Mouse (Mus musculus) midbrain, embryonic 14.5 days (tissue): ENCODE measurements around the gene Hebp2. TPM values are rescaled to one million over a fixed set of nuclear protein-coding genes. Genes with fewer than 3 reads are reported as not detected.

Source experiments
- ATAC-seq: fragments of 200-750 bp; cut with Nextera tagmentation; 2 replicates; pipeline ENCODE4 v1.8.0; 2017; ENCODE audit warnings: moderate number of reproducible peaks, moderate library complexity; ENCODE audit not compliant: low FRiP score, low TSS enrichment
- DNase-seq: peaks from one replicate; pipeline ENCODE4 v3.0.0-alpha.2; 2015
- H3K27ac ChIP-seq: fragments of 300-500 bp; sonication (generic); replicated peaks from 2 replicates; pipeline ENCODE4 v1.5.1; 2014; ENCODE audit warnings: mild to moderate bottlenecking, low read depth, low read length, moderate library complexity
- H3K27me3 ChIP-seq: fragments of 300-500 bp; sonication (generic); 2 replicates; pipeline ENCODE4 v1.6.1; 2014; ENCODE audit warnings: low read length, control low read depth, mixed read lengths; ENCODE audit not compliant: control insufficient read depth, insufficient read depth
- H3K36me3 ChIP-seq: fragments of 300-500 bp; sonication (generic); 2 replicates; pipeline ENCODE4 v1.6.1; 2014; ENCODE audit warnings: low read length, control low read depth; ENCODE audit not compliant: control insufficient read depth, insufficient read depth
- H3K4me1 ChIP-seq: fragments of 300-500 bp; sonication (generic); 2 replicates; pipeline ENCODE4 v1.6.1; 2014; ENCODE audit warnings: mild to moderate bottlenecking, antibody characterized with exemption, low read length, control low read depth; ENCODE audit not compliant: control insufficient read depth, insufficient read depth
- H3K4me2 ChIP-seq: fragments of 300-500 bp; sonication (generic); 2 replicates; pipeline ENCODE4 v1.6.1; 2014; ENCODE audit warnings: mild to moderate bottlenecking, low read length, moderate library complexity
- H3K4me3 ChIP-seq: fragments of 300-500 bp; sonication (generic); replicated peaks from 2 replicates; pipeline ENCODE4 v1.5.1; 2014; ENCODE audit warnings: low read depth, low read length
- H3K9ac ChIP-seq: fragments of 300-500 bp; sonication (generic); replicated peaks from 2 replicates; pipeline ENCODE4 v1.6.1; 2014; ENCODE audit warnings: mild to moderate bottlenecking, low read length, moderate library complexity
- H3K9me3 ChIP-seq: fragments of 300-500 bp; sonication (generic); 2 replicates; pipeline ENCODE4 v1.6.1; 2016; ENCODE audit warnings: low read length, control low read depth, mixed read lengths; ENCODE audit not compliant: control insufficient read depth
- WGBS: fragments of 180-500 bp; shearing (Covaris S2); extraction: QIAGEN DNeasy Blood & Tissue Kit; methylation state at CpG from one replicate; pipeline ENCODE4 v1.1.7; 2014; 5-methylcytosine and 5-hydroxymethylcytosine counted together
- polyA plus RNA-seq: library from polyadenylated mRNA; unstranded; fragments of >200 nt; fragmentation: Nextera tagmentation; extraction: Ambion mirVana; gene quantifications from 2 replicates; pipeline ENCODE4 v1.2.1, GENCODE M21; 2014

The Hebp2 gene
- polyA plus RNA-seq, 1 experiment from 2014 or later, result 9.4 TPM

DNA sequence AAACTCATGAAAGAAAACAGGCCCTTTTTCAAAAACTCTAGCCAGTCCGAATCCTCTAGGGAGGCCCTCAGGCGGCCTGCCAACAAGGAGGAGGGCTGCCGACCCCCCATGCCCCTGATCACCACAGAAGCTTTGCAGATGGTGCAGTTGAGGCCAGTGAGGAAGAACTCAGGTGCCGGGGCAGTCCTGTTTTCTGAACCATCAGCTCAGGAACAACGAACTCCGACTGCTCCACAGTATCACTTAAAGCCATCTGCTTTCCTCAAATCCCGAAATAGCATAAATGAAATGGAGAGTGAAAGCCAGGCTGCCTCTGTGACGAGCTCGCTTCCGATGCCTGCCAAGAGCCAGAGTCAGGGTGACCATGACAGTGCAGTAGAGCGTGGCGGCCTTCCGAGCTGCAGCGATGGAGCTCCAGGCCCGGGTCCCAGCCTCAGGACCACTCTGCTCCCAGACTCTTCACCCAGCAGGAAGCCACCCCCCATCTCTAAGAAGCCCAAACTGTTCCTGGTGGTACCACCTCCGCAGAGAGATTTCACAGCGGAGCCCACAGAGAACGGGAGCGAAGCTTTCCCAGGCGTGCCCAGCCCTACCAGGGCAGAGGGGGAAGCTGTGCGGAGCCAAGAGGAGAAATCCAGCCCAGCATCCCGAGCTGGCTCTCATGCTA lies 19.6 kb downstream of the Hebp2 start:
- peaks cover 43% of the 10 kb centered on the region for H3K36me3 ChIP-seq
- no peak overlapping the region for H3K4me3 ChIP-seq
- H3K9ac ChIP-seq, result no peak overlapping the region
- DNase-seq (no peak), ATAC-seq (0 out of 2 replicates have a peak, but pooled peaks have one; percentile 43)
- no peak overlapping the region for H3K27ac ChIP-seq
- no peak overlapping the region for H3K4me2 ChIP-seq
- no peaks in the 10 kb centered on the region for H3K9me3 ChIP-seq
- H3K4me1 ChIP-seq, result no peaks in the 10 kb centered on the region
- H3K27me3 ChIP-seq, result no peaks in the 10 kb centered on the region
- WGBS, result 76% methylated on average over 22 of the region's 22 CpGs

DNA sequence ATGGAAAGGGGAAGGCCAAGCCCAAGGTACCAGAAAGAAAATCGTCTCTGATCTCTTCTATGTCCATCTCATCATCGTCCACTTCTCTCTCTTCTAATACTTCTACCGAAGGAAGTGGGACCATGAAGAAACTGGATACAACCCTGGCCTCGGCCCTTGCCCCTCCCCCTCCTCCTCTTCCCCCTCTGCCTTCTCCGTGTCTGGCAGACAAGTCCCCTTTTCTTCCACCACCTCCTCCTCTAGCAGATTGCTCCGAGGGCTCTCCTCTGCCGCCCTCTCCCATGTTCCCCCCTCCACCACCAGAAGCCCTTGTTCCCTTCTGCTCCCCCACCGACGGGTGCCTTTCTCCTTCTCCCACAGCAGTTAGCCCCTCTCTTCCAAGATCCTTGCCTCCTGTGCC lies 20.1 kb downstream of the Hebp2 start:
- Histone ChIP-seq H3K4me2 (no peak overlapping the region), H3K27me3 (no peaks in the 10 kb centered on the region), H3K36me3 (peaks cover 40% of the 10 kb centered on the region), H3K4me3 (no peak overlapping the region), H3K9ac (no peak overlapping the region), H3K4me1 (no peaks in the 10 kb centered on the region), H3K27ac (no peak overlapping the region), H3K9me3 (no peaks in the 10 kb centered on the region)
- peak; percentile 28; the same call in 1 of the 2 replicates for ATAC-seq
- 64% methylated on average over 9 of the region's 9 CpGs for WGBS
- DNase-seq, result no peak

DNA sequence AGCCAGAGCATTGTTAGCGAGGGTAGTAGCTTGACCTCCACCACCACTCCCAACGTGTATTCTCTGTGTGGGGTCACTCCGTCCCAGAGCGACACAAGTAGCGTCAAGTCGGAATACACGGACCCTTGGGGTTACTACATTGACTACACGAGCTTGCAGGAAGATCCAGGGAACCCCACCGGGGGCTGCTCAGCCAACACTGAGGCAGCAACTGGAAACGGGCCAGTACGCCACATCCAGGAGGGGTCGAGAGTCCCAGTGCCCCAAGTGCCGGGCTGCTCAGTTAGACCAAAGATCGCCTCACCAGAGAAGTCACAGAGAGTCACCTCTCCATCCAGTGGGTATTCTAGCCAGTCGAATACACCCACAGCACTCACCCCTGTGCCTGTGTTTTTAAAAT lies 20.6 kb downstream of the Hebp2 start:
- Histone ChIP-seq H3K36me3 (peaks cover 40% of the 10 kb centered on the region), H3K4me1 (no peaks in the 10 kb centered on the region), H3K4me2 (no peak overlapping the region), H3K9me3 (no peaks in the 10 kb centered on the region), H3K4me3 (no peak overlapping the region), H3K9ac (no peak overlapping the region), H3K27ac (no peak overlapping the region), H3K27me3 (no peaks in the 10 kb centered on the region)
- DNase-seq (no peak), ATAC-seq (no peak)
- 76% methylated on average over 15 of the region's 15 CpGs for WGBS

DNA sequence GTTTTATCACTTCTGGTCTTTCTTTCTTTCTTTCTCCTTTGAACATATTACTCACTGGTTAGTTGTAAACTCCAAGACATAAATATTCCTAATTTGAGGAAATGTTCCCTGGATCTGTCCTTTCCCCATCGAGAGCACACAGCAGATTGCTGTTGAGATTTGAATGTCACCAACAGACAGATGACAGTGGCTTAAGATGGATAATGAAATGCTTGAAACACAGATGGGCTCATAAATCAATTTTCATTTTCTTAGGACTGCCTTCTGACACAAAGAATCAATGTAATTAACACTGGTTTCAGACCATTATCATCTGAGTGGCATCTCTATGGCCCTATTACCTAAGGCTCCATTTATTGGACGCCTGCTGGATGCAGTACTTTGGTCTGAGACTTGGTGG lies 23.3 kb downstream of the Hebp2 start:
- H3K4me3 ChIP-seq, result no peak overlapping the region
- 74% methylated on average over 2 of the region's 2 CpGs for WGBS
- H3K9ac ChIP-seq, result no peak overlapping the region
- peaks cover 38% of the 10 kb centered on the region for H3K36me3 ChIP-seq
- H3K27me3 ChIP-seq, result no peaks in the 10 kb centered on the region
- H3K27ac ChIP-seq, result no peak overlapping the region
- H3K4me1 ChIP-seq, result no peaks in the 10 kb centered on the region
- ATAC-seq (no peak), DNase-seq (no peak)
- H3K4me2 ChIP-seq, result no peak overlapping the region
- H3K9me3 ChIP-seq, result no peaks in the 10 kb centered on the region

DNA sequence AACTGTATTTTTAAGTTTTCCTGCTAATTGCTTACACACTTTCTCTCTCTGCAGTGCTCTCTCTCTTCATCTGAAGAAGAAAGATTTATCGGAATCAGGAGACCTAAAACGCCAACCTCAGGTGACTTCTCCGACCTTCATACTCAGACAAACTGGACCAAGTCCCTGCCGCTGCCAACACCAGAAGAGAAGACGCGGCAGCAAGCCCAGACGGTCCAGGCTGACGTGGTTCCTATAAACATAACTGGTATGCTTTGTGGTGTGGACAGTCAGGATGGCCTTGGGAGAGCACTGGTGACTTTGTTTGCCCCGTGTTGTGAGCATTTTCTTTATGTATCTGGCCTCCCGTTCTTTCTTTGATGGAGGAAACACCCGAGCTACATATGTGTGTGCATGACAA lies 34.4 kb downstream of the Hebp2 start:
- no peaks in the 10 kb centered on the region for H3K27me3 ChIP-seq
- no peak for ATAC-seq
- no peaks in the 10 kb centered on the region for H3K9me3 ChIP-seq
- DNase-seq, result no peak
- H3K9ac ChIP-seq, result no peak overlapping the region
- H3K4me3 ChIP-seq, result no peak overlapping the region
- 94% methylated on average over 11 of the region's 11 CpGs for WGBS
- 0 out of 2 replicates have a peak, but pooled peaks cover 3% of the 10 kb centered on the region for H3K4me1 ChIP-seq
- H3K4me2 ChIP-seq, result no peak overlapping the region
- H3K36me3 ChIP-seq, result peaks cover 18% of the 10 kb centered on the region; the same call in 1 of the 2 replicates
- H3K27ac ChIP-seq, result no peak overlapping the region

DNA sequence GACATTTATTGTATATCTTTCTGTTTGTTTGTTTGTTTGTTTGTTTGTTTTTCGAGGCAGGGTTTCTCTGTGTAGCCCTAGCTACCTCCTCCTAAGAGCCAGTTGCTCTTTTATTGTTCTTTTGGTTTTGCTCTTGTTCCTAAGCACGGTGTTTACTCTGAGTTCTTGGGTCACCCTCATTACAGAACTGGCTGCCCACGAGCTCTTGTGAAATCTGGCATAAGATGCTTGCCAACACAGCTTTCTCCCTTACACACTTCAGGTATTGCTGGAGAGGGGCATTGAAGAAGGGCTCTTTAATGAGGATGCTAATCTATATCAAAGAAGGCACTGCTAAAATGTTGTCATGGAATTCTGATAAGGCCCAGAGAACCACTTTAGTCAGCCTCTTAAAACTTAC lies 35.2 kb downstream of the Hebp2 start:
- Histone ChIP-seq H3K4me3 (no peak overlapping the region), H3K36me3 (peaks cover 18% of the 10 kb centered on the region; the same call in 1 of the 2 replicates), H3K4me1 (0 out of 2 replicates have a peak, but pooled peaks cover 3% of the 10 kb centered on the region), H3K27ac (no peak overlapping the region), H3K9me3 (no peaks in the 10 kb centered on the region), H3K4me2 (no peak overlapping the region), H3K9ac (no peak overlapping the region), H3K27me3 (no peaks in the 10 kb centered on the region)
- WGBS, result 85% methylated on average over 3 of the region's 3 CpGs
- ATAC-seq, result no peak
- no peak for DNase-seq

DNA sequence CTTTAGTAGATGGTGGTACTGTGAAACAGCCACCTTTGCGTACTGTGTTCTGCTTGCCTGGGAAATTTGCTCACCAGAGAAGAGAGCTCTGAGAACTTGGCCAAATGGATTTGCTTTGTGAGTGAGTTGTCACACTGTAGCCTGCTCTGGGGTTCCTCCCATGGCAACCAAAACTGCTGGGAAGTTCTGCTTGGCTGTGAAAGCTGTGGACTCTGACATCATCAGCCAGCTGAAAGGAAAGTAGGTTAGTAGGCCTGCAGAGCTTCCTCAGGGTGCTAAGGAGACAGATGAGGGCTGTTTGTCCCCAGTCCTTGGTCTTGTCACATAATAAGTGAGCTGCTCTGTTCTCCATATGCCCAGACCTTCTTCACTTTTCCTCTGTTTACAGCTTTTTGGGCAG lies 37.3 kb downstream of the Hebp2 start:
- H3K4me3 ChIP-seq, result no peak overlapping the region
- DNase-seq (no peak), ATAC-seq (no peak)
- H3K27me3 ChIP-seq, result no peaks in the 10 kb centered on the region
- H3K27ac ChIP-seq, result no peak overlapping the region
- peaks cover 16% of the 10 kb centered on the region; the same call in 1 of the 2 replicates for H3K36me3 ChIP-seq
- H3K9me3 ChIP-seq, result no peaks in the 10 kb centered on the region
- H3K9ac ChIP-seq, result no peak overlapping the region
- WGBS, result 83% methylated on average over 1 of the region's 1 CpGs
- H3K4me1 ChIP-seq, result no peaks in the 10 kb centered on the region
- H3K4me2 ChIP-seq, result no peak overlapping the region

DNA sequence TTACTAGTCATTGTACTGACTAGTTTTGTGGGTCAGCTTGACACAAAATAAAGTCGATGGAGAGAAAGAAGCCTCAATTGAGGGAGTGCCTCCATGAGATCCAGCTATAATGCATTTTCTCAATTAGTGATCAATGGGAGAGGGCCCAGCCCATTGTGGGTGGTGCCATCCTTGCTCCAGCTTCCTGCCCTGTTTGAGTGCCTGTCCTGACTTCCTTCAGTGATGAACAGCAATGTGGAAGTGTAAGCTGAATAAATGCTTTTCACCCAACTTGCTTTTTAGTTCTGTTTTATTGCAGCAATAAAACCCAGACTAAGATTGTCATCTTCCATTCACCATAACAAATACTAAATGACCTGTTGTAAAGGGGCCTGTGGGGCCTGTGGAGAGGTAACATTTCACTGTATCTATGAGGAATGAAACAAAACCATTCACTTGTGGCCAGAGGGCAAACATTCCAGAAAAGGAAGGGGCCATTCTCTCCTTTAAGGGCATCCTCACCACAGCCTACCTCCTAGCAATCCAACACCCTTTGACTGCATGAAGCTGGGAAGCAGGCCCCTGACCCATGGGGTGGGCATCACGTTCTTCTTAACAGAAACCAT lies 37.9 kb downstream of the Hebp2 start:
- Histone ChIP-seq H3K4me2 (no peak overlapping the region), H3K4me1 (no peaks in the 10 kb centered on the region), H3K9ac (no peak overlapping the region), H3K27ac (no peak overlapping the region), H3K27me3 (no peaks in the 10 kb centered on the region), H3K36me3 (peaks cover 12% of the 10 kb centered on the region; the same call in 1 of the 2 replicates), H3K4me3 (no peak overlapping the region), H3K9me3 (no peaks in the 10 kb centered on the region)
- DNase-seq (no peak), ATAC-seq (no peak)
- WGBS, result 75% methylated on average over 2 of the region's 2 CpGs

DNA sequence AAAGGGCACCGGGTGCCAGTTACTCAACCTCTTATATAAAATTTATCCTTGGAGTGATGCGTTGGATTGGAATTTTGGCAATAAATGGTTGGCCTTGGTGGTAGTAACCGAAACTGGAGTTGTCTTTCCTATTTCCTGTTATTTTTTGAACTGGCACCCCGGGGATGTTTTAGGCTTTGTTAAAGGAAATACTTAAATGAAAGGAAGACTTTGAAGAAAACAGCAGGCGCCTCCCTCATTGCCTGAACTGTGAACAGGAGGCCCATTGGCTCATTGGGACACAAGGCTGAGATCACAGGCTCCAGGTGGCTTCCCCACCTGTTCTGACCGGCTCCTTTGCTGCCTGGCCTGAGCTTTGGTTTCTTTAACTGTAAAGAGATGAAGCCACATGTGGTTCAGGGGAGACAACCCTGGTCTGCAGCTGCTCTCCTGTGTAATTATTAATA lies 39.4 kb downstream of the Hebp2 start:
- H3K4me3 ChIP-seq, result no peak overlapping the region
- H3K36me3 ChIP-seq, result peaks cover 6% of the 10 kb centered on the region; the same call in 1 of the 2 replicates
- no peak overlapping the region for H3K4me2 ChIP-seq
- H3K4me1 ChIP-seq, result no peaks in the 10 kb centered on the region
- WGBS, result 71% methylated on average over 6 of the region's 6 CpGs
- ATAC-seq (no peak), DNase-seq (no peak)
- H3K27me3 ChIP-seq, result no peaks in the 10 kb centered on the region
- no peaks in the 10 kb centered on the region for H3K9me3 ChIP-seq
- H3K9ac ChIP-seq, result no peak overlapping the region
- H3K27ac ChIP-seq, result no peak overlapping the region
